Mouse (Mus musculus) naive thymus-derived CD4-positive, alpha-beta T cell, adult 5 months (primary cell): ENCODE data around the gene Arhgef38. TPM values are rescaled to one million over a fixed set of nuclear protein-coding genes. Genes with fewer than 3 reads are reported as not detected.

ENCODE experiments used
- polyA plus RNA-seq: library from polyadenylated mRNA; unstranded; fragments of 100-300 nt; shearing (Covaris generic); gene quantifications from one replicate; pipeline ENCODE4 v1.2.1, GENCODE M21; 2017

Arhgef38 gene
- polyA plus RNA-seq = not detected

DNA sequence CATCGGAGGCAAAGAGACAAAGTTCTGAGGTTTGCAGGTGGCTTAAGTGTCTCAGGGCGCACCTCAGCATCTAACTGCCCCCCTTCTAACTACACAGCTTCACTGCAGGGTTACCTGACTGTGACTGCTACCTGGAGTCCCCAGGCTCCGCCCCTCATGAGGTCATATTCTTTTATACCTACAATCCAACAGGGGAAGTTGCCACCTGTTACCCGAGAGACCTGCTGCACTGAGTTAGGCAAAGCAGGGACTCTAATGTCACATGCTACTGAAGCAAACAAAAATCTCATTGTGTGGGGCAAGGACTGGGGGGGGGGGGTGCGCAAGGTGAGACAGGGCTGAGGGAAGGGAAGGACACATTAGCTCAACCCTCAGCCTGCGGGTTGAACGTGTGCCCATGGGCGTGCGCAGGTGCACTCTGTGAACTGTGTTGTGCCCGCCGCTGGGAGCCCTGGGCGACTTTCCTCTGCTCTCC is at the start of gene Arhgef38:
TSS of gene Arhgef38 (minus strand) at position 129 of the 475 bp plus-strand sequence.

DNA sequence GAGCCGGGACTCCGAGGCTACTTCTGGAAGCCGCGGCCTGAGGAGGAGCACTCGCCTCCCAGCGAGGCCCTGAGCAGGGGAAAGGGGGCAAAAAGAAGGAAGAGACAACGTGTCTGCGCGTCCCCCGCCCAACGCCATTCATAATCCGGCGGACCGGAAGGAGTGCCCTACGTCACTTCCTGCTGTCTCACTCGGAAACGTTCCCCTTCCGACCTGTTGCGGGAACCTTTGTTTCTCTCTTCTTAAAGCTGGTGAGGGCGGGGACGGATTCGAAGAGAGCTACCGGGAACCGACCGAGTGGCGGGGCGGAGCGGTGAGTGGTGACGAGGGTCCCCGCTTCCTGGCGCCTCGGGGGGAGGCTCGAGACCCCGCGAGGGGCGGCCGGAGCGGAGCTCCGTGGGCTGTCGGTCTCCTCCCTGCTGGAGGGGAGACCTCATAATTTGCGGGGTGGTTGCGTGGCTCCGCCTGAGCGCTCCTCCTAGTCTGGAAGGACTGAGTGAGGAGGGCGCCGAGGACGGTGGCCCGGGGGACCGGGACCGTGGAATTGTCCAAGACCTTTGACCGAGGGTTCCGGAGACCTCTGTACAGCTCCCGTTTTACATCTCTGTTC is 143.0 kb downstream of the Arhgef38 start, which contains the start of the genes Ints12 and Gstcd:
TSS of gene Ints12 (plus strand) at position 177 of the 610 bp plus-strand sequence.
TSS of gene Gstcd (minus strand) at position 370 of the 610 bp plus-strand sequence.

Other genes with a start within 250 kb of the Arhgef38 start
- gene Ints12, start 143.1 kb downstream of the Arhgef38 start, polyA plus RNA-seq = 22.4 TPM
- 8.4 TPM for gene Gstcd, start 142.9 kb downstream of the Arhgef38 start, polyA plus RNA-seq
- 34.3 TPM for gene Ppa2, start 75.2 kb upstream of the Arhgef38 start, polyA plus RNA-seq